11 mouse cellular contexts compared by ENCODE assay signal in genomic region chr2:61967724-61968123, GRCm38 (mm10).
A peak's percentile ranks its signal among the peaks of the same experiment; 100 is the strongest.
DNase-seq lines count a peak whose midpoint lies in the region; ATAC-seq lines count a peak whose summit lies in the region.
"Had no signal": no experiment of that assay in that cellular context is flagged by ENCODE, and none has a peak within 500 bp of the region (broad histone marks: within the 10 kb centered on the region; RNA-seq: fewer than 3 reads in every experiment).

No protein-coding gene starts in this region.

- H3K9ac ChIP-seq in midbrain, embryonic 14.5 days (replicated peaks; ENCODE audit: low read length), result no peak overlapping the region

- 12% methylated on average over 2 of the region's 2 CpGs for WGBS in midbrain, embryonic 14.5 days

- 0 out of 2 replicates have a peak, but pooled peaks have one; percentile 40 for ATAC-seq in cerebellum, adult (ENCODE audit: insufficient number of reproducible peaks, low FRiP score, low TSS enrichment)
- ATAC-seq in midbrain, embryonic 14.5 days (ENCODE audit: low FRiP score, low TSS enrichment), result peak; percentile 37; the same call in 1 of the 2 replicates

- H3K27ac ChIP-seq in midbrain, embryonic 14.5 days (replicated peaks; ENCODE audit: low read depth, low read length), result no peak overlapping the region

- H3K4me3 ChIP-seq in midbrain, embryonic 14.5 days (replicated peaks; ENCODE audit: low read depth, low read length), result no peak overlapping the region
- H3K4me3 ChIP-seq: megakaryocyte, embryonic 14.5 days had no signal

- no peak for DNase-seq in cerebellum, adult 11 months
- DNase-seq in left cerebral cortex, adult 11 months (ENCODE audit: low spot score), result peak; percentile 16
- no peak for DNase-seq in left cerebral cortex, postnatal 36 days (ENCODE audit: low spot score in 2 of 2)
- DNase-seq in embryo, embryonic 11.5 days (ENCODE audit: low read depth, low spot score), result peak; percentile 5
- peak; percentile 77 for DNase-seq in midbrain, embryonic 14.5 days
- DNase-seq in thymus, postnatal 4 days, result no peak
- DNase-seq in heart, adult 11 months, result no peak
- DNase-seq: B cell, adult 2 months; gastrocnemius, postnatal 14 days had no signal

- H3K27me3 ChIP-seq in midbrain, embryonic 14.5 days (ENCODE audit: control insufficient read depth, insufficient read depth, low read length), result no peaks in the 10 kb centered on the region
- H3K27me3 ChIP-seq: megakaryocyte, embryonic 14.5 days had no signal

- no peaks in the 10 kb centered on the region for H3K4me1 ChIP-seq in midbrain, embryonic 14.5 days (ENCODE audit: control insufficient read depth, insufficient read depth, low read length)

- intact Hi-C loops in left cerebral cortex, postnatal 36 days (cut with DNase I), result loop anchor here (5.0 to 10.0 kb wide), 3 partner anchors 153 to 325 kb away; no protein-coding TSS in a partner anchor

- H3K36me3 ChIP-seq in midbrain, embryonic 14.5 days (ENCODE audit: control insufficient read depth, insufficient read depth, low read length), result no peaks in the 10 kb centered on the region

- H3K9me3 ChIP-seq in midbrain, embryonic 14.5 days (ENCODE audit: control insufficient read depth, low read length), result peaks cover 7% of the 10 kb centered on the region; the same call in 1 of the 2 replicates
- H3K9me3 ChIP-seq: megakaryocyte, embryonic 14.5 days had no signal

- no peak overlapping the region for H3K4me2 ChIP-seq in midbrain, embryonic 14.5 days (ENCODE audit: low read length)

Comparison
In these comparisons a context has a peak if more than half of its experiments do, and no peak if none do; other contexts are left out.
1. DNase-seq: peak in left cerebral cortex, adult 11 months (single experiment), embryo, embryonic 11.5 days (single experiment) and midbrain, embryonic 14.5 days (single experiment); none in cerebellum, adult 11 months (single experiment), left cerebral cortex, postnatal 36 days (0 of 2), thymus, postnatal 4 days (single experiment) and heart, adult 11 months (single experiment).